In the genomic region with DNA sequence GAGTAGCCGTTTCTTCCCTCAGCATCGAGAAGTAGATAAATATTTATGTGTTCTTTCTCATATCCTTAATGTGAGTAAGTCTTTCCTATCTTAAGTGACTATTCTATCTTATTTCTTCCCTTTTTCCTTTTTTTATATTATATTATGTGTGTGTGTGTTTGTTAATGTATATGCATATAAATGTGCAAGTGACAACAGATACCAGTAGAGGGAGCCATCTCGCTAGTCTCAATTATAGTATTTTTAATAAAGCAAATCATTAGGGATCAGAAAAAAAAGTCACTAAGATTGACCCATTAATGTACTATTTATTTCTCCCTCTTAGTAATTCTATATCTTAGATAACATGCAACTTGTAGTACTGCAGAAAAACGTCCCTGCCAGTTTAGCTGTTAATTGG, we compare ENCODE assay signal across 29 mouse cellular contexts.
A peak's percentile ranks its signal among the peaks of the same experiment; 100 is the strongest.
DNase-seq lines count a peak whose midpoint lies in the region; ATAC-seq and TF ChIP-seq lines count a peak whose summit lies in the region.
"Had no signal": no experiment of that assay in that cellular context is flagged by ENCODE, and none has a peak within 500 bp of the region (broad histone marks: within the 10 kb centered on the region; RNA-seq: fewer than 3 reads in every experiment).

No protein-coding gene starts in this region.

- no peaks in the 10 kb centered on the region for H3K36me3 ChIP-seq in hindbrain, postnatal 0 days (ENCODE audit: insufficient read depth, low read length)
- H3K36me3 ChIP-seq in hindbrain, embryonic 13.5 days, result no peaks in the 10 kb centered on the region
- H3K36me3 ChIP-seq: embryonic facial prominence, embryonic 10.5 days; embryonic facial prominence, embryonic 13.5 days; forebrain, embryonic 12.5 days; forebrain, embryonic 15.5 days; heart, embryonic 10.5 days; heart, embryonic 13.5 days; hindbrain, embryonic 15.5 days; intestine, embryonic 15.5 days had no signal

- peak; percentile 11; the same call in 1 of the 2 replicates for TF ChIP-seq CTCF in hindbrain, postnatal 0 days (IDR thresholded peaks at IDR 0.05; ENCODE audit: low read depth)
- peak; percentile 4 for TF ChIP-seq CTCF in left cerebral cortex, adult 2 months (IDR thresholded peaks at IDR 0.05)

- ATAC-seq in hindbrain, postnatal 0 days, result no peak
- no peak for ATAC-seq in hindbrain, embryonic 13.5 days (ENCODE audit: low FRiP score)
- no peak for ATAC-seq in frontal cortex, adult (ENCODE audit: low TSS enrichment)
- ATAC-seq: CD4-positive, CD25-positive, alpha-beta regulatory T cell, adult 4 months; forebrain, embryonic 15.5 days; intestine, embryonic 15.5 days had no signal

- DNase-seq in hindbrain, postnatal 0 days (ENCODE audit: low spot score), result no peak
- no peak for DNase-seq in left cerebral cortex, adult 2 months (ENCODE audit: extremely low spot score in 1 of 2, low spot score in 2 of 2)
- DNase-seq in left cerebral cortex, postnatal 14 days (ENCODE audit: low spot score in 2 of 2), result no peak
- DNase-seq in MEL-GATA-1-ER (ENCODE audit: extremely low read depth, low read depth), result peak; percentile 9
- DNase-seq in cerebellum, postnatal 25 days, result no peak
- DNase-seq: adrenal gland, adult 2 months; adrenal gland, postnatal 14 days; cerebellum, adult 11 months; cerebellum, adult 2 months; cerebellum, adult 9-11 months; cerebellum, postnatal 36 days; embryo, embryonic 11 days; gastrocnemius, postnatal 10 days; gastrocnemius, postnatal 36 days; heart, adult 2 months; heart, postnatal 14 days; heart, postnatal 4 days had no signal

- intact Hi-C loops in left cerebral cortex, adult 2 months (cut with DNase I), result no loop called here
- intact Hi-C loops in left cerebral cortex, postnatal 14 days (cut with DNase I), result no loop called here

- no peaks in the 10 kb centered on the region for H3K9me3 ChIP-seq in hindbrain, postnatal 0 days (ENCODE audit: low read length)
- H3K9me3 ChIP-seq in hindbrain, embryonic 13.5 days, result no peaks in the 10 kb centered on the region
- H3K9me3 ChIP-seq: embryonic facial prominence, embryonic 10.5 days; embryonic facial prominence, embryonic 13.5 days; forebrain, embryonic 12.5 days; forebrain, embryonic 15.5 days; heart, embryonic 10.5 days; heart, embryonic 13.5 days; hindbrain, embryonic 15.5 days; intestine, embryonic 15.5 days had no signal

- H3K4me1 ChIP-seq in hindbrain, postnatal 0 days (ENCODE audit: insufficient read depth, low read length), result no peaks in the 10 kb centered on the region
- H3K4me1 ChIP-seq in hindbrain, embryonic 13.5 days (replicated peaks), result no peaks in the 10 kb centered on the region
- H3K4me1 ChIP-seq: embryonic facial prominence, embryonic 10.5 days; embryonic facial prominence, embryonic 13.5 days; forebrain, embryonic 12.5 days; forebrain, embryonic 15.5 days; heart, embryonic 10.5 days; heart, embryonic 13.5 days; hindbrain, embryonic 15.5 days; intestine, embryonic 15.5 days had no signal

- no peak overlapping the region for H3K4me2 ChIP-seq in hindbrain, postnatal 0 days (ENCODE audit: low read depth, low read length)
- H3K4me2 ChIP-seq in hindbrain, embryonic 13.5 days, result no peak overlapping the region
- H3K4me2 ChIP-seq: embryonic facial prominence, embryonic 13.5 days; forebrain, embryonic 12.5 days; forebrain, embryonic 15.5 days; heart, embryonic 13.5 days; hindbrain, embryonic 15.5 days; intestine, embryonic 15.5 days had no signal

- no peaks in the 10 kb centered on the region for H3K27me3 ChIP-seq in hindbrain, postnatal 0 days (ENCODE audit: insufficient read depth, low read length)
- H3K27me3 ChIP-seq in hindbrain, embryonic 13.5 days, result no peaks in the 10 kb centered on the region
- H3K27me3 ChIP-seq: embryonic facial prominence, embryonic 13.5 days; forebrain, embryonic 12.5 days; forebrain, embryonic 15.5 days; heart, embryonic 13.5 days; hindbrain, embryonic 15.5 days; intestine, embryonic 15.5 days had no signal

- H3K4me3 ChIP-seq in hindbrain, postnatal 0 days (ENCODE audit: low read length), result no peak overlapping the region
- no peak overlapping the region for H3K4me3 ChIP-seq in hindbrain, embryonic 13.5 days
- no peak overlapping the region for H3K4me3 ChIP-seq in left cerebral cortex, adult 2 months
- H3K4me3 ChIP-seq: embryonic facial prominence, embryonic 10.5 days; embryonic facial prominence, embryonic 13.5 days; erythroblast, embryonic 14.5 days; forebrain, embryonic 12.5 days; forebrain, embryonic 15.5 days; heart, adult 2 months; heart, embryonic 10.5 days; heart, embryonic 13.5 days; hindbrain, embryonic 15.5 days; intestine, embryonic 15.5 days had no signal

- no peak overlapping the region for H3K9ac ChIP-seq in hindbrain, postnatal 0 days (replicated peaks; ENCODE audit: low read length)
- H3K9ac ChIP-seq in hindbrain, embryonic 13.5 days, result no peak overlapping the region
- H3K9ac ChIP-seq: embryonic facial prominence, embryonic 13.5 days; forebrain, embryonic 12.5 days; forebrain, embryonic 15.5 days; heart, embryonic 13.5 days; hindbrain, embryonic 15.5 days; intestine, embryonic 15.5 days had no signal

- H3K27ac ChIP-seq in hindbrain, postnatal 0 days, result no peak overlapping the region
- H3K27ac ChIP-seq in hindbrain, embryonic 13.5 days, result no peak overlapping the region
- H3K27ac ChIP-seq in left cerebral cortex, adult 2 months, result no peak overlapping the region
- H3K27ac ChIP-seq: embryonic facial prominence, embryonic 10.5 days; embryonic facial prominence, embryonic 13.5 days; forebrain, embryonic 12.5 days; forebrain, embryonic 15.5 days; heart, adult 2 months; heart, embryonic 10.5 days; heart, embryonic 13.5 days; hindbrain, embryonic 15.5 days; intestine, embryonic 15.5 days had no signal

- 92% methylated on average over 4 of the region's 4 CpGs for WGBS in hindbrain, postnatal 0 days
- 90% methylated on average over 4 of the region's 4 CpGs for WGBS in hindbrain, embryonic 13.5 days
